Mouse (Mus musculus) gastrocnemius, postnatal 14 days (tissue): ENCODE results near the gene Arid5b. TPM values are rescaled to one million over a fixed set of nuclear protein-coding genes. Genes with fewer than 3 reads are reported as not detected.

Experiments used
- DNase-seq: peaks from one replicate; pipeline ENCODE4 v3.0.0; 2021; ENCODE audit warnings: mixed read lengths
- intact Hi-C: fragments of 180-260 bp; cut with DNase I; formaldehyde crosslinking; loops from one replicate; pipeline ENCODE4 v1.15.1; 2025; ENCODE audit warnings: low total_unique reads
- total RNA-seq, 2 experiments: library from RNA; stranded (reverse); gene quantifications; 2 replicates each; pipeline ENCODE4 v1.2.3; 2021

Arid5b gene
- total RNA-seq, 2 experiments from 2014 or later, result 16.9 to 21.5 TPM

DNA sequence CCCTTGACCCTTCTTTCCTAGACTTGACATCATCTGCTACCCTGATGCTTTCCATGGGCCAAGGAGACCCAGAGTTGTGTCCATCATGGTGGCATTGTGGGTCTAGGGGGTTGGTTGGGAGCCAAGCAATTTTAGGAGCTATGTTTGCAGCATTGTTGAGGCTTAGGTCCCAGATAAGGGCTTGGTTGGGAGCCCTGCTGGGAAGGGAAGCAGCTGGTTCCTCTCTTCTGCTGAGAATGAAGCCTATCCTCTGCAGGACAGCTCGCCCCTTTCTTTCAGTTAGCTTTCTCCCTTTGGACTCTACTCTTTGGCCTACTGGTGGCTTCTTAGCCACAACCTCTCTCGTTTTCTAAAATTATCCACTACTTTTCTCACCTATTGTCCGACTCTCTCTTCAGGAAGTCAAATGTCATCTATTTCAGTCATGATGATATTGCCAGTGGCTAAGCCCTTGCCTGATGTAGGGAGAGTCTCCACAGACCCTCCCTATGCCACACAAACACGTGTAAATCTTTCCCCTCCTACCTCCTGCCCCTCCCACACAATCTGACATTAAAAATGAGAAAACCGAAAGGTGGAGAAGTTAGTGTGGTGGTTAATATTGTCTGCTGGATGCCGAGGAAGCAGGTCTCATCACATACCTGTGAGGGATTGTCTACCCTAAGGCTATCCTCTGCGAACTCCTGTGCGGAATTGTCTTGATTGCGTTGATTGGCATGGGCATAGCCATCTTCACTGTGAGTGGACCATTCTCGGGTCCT, 198.4 kb downstream of the Arid5b start:
- no peak for DNase-seq
- intact Hi-C loops, result no loop called here

DNA sequence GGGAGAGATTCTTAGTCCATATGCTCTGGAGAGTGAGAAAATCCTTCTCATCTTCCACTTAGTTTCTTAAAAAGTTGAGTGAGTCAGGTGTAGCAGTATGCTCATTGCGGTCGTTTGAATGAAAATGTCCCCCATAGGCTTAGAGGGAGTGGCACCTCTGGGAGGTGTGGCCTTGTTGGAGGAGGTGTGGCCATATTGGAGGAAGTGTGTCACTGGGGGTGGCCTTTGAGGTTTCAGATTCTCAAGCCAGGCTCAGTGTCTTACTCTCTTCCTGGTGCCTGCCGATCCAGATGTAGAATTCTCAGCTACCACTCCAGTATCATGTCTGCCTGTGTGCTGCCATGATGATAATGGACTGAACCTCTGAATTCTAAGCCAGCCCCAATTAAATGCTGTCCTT, 199.8 kb downstream of the Arid5b start:
- intact Hi-C loops, result no loop called here
- no peak for DNase-seq

DNA sequence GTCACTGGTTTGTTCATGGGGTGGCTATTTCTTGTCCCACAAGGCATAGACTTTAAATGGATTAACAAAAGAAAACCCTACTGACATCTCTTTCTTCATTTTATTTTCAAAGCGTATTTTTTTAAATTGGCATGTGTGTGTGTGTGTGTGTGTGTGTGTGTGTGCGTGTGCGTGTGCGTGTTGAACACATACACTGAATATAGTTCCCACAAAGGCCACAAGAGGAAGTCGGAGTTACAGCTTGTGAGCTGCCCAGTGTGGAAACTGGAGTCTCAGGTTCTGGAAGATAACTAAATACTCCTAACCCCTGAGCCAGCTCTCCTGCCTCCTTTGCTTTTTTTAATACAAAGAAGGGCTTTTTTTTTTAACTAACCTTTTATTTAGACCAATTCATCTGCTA, 203.4 kb downstream of the Arid5b start:
- intact Hi-C loops, result no loop called here
- no peak for DNase-seq

DNA sequence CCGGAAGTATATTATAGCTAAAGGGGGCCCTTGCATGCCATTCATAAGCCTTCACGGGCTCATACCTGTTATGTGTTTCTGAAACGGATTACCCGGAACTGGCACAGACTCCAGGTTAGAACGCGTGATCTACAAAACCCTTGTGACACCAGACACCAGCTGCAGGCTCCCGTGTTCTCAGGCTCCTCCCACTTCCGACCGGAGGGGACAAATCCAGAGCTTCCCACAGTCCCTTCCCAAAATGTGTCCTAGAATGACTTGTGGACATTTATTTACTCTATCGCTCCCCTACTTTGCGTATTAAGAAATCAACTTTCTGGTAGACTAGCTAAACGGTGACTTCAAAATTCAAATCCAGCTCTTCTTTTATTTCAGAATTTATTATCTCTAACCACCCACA, 204.2 kb downstream of the Arid5b start:
- DNase-seq, result no peak
- intact Hi-C loops, result no loop called here

DNA sequence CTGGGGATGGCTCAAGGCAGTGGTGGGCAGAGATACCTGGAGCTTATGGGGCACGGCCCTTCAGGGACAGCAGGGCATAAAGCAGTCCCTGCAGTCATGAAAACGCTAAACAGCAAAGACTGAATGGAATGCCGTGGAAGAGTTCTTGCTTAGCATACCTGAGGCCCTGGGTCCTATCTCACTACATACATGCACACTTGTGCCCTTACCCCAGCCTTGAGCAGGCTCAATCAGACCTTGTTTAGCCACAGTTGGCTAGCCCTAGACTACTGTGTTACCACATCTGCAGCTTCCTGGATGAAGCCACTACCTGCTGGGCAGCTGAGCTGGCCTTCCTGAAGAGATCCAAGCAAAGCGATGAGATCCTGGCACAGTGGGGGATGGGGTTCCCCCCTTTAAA, 205.9 kb downstream of the Arid5b start:
- no peak for DNase-seq
- intact Hi-C loops, result no loop called here

DNA sequence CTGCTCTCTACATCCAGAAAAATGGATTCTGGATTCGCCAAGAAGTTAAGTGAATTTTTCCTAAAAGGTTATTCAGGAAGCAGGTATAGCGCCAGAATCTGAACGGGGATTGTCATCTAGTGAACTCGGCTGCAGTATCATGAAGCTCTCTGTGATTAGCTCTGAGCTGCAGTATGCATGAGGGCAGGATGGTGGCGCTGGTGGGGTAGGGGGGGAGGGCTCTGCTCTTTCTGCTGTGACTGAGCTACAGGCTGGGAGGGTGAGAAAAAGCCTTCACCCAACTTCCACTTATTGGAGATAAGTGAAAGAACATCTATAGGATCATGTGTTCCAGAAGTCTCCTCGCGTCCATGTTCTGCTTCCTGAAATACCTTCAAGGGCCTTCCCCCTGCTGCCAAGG, 207.5 kb downstream of the Arid5b start:
- intact Hi-C loops, result no loop called here
- no peak for DNase-seq

DNA sequence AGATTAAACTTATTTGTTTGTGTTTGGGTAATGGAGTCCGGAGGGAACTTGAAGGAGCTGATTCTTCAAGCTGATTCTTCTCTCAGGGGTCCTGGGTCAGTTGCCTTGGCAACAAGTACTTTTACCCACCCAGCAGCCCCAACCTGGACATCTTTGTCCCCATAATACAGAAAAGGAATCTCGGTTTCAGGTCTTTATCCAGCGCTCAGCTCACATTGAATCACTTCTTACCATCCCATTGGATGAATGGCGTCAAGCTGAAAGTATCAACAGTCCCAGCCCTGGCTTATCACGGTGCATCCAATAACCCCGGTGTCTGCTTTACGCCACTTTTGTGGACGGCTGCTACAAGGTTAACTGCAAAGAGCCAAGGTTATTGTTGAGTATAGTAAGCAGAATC, 210.1 kb downstream of the Arid5b start:
- no peak for DNase-seq
- intact Hi-C loops, result no loop called here

DNA sequence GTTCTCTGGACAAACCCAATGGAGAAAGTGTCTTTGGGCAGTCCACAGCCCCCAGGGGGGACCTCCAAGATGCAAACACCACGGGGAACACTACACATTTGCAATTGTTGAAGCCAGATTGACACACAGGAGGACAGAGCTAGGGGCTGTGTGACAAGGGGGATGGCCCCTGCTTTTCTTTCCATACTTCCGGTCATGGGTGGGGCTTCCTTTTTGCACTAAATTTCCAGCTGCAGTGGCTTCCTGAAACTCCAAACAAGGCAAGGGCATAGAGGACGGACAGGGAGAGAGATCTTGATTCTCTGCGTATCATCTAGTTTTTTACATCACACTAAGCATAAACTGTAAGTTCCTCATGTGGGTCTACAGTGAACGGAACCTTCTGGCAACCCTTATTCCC, 210.6 kb downstream of the Arid5b start:
- no peak for DNase-seq
- intact Hi-C loops, result no loop called here

DNA sequence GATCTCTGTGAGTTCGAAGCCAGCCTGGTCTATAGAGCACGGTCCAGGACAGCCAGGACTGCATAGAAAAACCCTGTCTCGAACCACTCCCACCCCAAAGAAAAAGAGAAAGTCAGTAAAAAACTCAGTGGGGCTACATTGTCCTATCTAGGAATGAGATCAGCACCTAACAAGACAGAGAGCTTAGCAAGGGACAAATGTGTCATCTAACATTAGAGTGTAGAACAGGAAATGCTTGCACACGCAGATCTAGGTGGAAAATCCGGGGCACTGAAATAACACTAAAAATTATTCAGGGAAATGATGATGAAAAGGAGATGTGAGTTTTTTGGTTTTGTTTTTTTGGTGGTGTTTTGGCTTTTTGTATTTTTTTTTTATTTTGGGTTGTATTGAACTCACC, 212.4 kb downstream of the Arid5b start:
- DNase-seq, result no peak
- intact Hi-C loops, result no loop called here

DNA sequence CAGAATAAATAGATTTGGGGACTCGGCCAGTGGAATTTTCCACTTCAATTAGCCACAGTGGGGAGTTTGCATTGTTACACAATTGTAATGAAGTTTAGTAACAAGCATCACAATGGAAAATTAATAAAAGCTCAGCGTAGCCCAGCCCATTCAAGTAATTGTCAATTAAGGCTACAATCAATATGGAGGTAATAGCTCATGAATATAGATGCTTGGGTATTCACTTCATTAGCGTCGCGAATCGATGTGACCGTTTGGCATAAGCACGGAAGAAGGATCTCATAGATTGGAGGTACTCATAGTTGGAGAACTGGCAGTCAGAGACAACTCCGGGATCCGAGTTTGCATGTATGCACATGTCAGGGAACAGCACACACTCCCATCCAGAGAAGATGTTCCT, 214.0 kb downstream of the Arid5b start:
- DNase-seq, result no peak
- intact Hi-C loops, result no loop called here

DNA sequence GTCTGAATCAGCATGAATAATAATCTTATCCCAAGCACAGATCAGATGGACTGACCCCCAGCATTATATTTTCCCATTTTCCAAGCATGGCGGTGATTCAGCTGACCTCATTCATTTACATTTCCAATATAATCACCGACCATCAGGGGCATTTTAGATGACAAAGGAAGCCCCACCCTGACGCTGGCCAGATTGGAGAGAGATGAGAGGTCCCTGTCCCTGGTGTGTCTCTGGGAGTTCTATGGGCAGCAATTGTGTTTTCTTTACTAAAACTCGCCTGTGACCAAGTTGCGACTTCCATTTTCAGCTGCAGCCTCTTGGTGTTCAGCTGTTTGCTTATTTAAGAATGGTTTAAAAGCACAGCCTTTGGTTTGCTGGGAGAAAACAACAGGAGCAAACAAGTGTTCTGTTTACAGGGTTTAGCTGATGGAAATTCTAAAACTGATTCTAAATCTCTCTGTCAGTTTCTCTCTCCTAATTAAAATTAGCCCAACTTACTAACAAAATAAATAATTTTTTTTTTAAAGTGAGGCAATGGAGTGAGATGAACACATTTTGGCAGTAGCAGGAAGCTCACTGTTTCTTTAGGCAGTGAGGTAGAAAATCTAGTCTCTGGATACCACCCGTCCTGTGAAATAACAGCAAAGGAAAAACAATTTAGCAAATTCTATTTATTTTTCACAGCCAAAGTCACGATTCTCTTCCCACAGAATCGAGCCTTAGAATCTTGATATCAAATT, 214.6 kb downstream of the Arid5b start:
- DNase-seq, result no peak
- intact Hi-C loops, result no loop called here

DNA sequence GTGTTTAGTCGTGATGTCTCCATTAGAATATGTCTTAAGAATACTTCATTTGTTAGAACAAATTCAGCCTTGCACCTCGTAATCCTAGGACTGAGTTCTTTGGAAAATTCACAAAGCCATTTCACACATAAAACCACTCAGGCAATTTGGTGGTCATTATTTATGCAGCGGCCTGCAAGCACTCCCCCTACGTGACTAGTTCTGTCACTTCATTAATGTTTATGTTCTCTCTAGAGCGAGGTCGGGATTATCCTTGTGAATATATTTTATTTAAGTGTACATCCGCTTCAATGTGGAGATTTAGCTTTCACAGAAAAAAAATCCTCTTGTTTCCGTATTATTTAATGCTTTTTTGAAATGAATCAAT, 217.3 kb downstream of the Arid5b start:
- intact Hi-C loops, result no loop called here
- no peak for DNase-seq

DNA sequence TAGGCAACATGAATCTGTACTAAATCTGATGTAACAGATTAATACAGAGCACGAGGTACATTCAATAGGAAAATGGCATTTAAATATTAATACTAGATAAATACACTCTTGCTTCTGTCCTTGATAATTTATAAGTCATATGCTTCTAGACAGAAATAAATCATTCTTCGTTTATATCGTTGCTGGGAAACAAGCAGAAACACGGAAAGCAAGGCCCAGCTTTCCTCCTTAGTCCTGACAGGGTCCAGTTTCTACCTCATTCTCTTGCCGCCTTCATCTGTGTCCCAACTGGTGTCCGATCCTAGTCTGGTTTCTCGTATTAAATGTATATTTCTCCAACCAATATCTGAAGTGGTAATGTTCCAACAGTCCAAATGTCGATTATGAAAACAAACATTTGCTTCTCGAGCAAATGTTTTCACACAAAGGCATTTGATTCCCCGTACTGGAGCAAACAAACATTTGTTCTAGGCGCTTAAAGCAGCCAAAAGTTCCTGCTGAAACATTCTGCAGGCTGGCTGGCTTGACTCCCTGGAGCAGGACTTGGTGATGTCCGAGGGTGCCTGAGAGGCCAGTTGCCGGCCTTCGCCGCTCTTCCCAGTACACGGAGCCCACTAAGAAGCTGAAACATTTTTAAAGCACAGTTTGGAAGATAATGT, 217.8 kb downstream of the Arid5b start:
- intact Hi-C loops, result no loop called here
- peak; percentile 66 for DNase-seq

DNA sequence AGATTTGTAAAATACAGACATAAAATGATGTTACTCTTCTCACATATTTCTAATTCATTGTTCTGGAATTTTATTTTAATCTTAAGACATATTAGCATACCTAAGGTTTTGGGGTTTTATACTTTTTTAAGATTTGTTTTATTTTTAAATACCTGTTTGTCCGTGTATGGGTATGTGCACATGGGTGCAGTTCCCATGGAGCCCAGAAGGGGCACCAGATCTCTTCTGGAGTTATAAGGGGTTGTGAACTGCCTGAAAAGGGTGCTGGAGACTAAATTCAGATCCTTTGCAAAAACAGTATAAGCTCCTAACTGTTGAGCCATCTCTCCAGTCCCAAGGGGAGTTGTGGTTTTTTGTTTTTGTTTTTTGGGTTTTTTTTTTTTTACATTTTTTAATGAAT, 220.2 kb downstream of the Arid5b start:
- no peak for DNase-seq
- intact Hi-C loops, result no loop called here

DNA sequence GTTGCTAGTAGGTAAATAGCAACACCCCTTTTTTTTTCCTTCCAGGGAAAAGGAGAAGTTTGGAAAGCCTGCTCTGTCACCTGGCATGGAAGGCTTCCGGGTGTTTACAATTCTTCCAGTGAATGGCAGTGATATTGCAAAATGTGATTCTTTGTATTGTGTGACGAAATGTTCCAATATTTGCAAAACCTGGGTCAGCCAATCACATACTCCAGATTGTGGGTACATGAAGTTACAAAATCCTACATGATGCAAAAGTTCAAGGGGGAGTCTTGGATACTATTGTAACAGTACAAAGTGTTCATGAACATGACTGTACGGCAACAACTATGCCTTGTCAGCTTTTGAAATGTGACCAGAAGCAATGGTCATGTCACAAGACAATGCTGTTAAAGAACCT, 220.7 kb downstream of the Arid5b start:
- no peak for DNase-seq
- intact Hi-C loops, result no loop called here

DNA sequence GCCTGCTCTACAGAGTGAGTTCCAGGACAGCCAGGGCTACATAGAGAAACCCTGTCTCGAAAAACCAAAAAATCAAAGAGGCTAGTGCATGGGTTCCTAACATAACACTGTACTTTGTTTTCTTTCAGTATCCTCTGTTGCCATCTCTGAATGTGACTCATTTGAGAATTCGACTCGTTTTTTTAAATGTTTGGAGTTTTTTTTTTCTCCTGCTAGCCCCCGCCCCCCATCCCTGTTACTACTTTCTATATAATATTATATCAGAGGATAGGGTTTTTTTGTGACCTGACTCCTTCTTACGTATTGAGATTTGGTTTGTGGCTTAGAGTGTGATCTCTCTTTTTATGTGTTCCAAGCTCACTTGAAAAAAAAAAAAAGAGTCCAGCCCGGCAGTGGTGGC, 223.8 kb downstream of the Arid5b start:
- no peak for DNase-seq
- intact Hi-C loops, result no loop called here

DNA sequence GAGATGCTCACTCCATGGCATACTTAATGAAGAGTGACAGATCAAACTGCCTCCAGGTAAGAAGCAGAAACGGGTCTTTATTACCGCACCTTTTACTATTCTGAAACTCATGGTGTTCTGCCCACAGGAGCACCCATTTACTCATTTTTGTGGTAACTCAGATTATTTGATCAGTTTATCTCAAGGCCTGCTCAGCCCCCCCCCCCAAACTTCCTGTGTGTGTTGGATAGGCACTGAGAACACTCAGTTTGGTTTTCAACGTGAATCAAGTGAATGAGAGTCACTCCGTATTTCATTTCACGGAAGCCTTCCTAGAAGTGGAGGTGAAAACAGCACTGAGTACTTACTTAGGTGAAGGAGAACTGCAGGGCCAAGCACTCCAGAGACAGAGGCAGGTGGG, 224.4 kb downstream of the Arid5b start:
- intact Hi-C loops, result no loop called here
- no peak for DNase-seq

DNA sequence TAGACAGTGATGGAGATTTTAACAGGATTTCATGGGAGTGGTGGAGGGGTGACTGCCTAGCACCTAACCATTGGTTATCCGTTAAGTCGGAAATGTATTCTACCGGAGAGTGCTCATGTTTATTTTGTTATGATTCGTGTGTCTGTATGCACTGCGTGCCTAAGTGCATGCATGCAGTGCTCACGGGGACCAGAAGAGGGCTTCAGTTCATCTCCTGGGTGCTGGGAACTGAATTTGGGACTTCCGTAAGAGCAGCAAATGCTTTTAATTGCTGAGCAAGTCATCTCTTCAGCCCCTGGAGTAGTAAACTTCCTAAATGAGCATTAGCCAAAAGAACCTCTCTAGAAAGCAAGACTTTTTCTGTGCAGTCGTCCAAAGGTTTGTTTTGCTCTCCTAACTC, 226.2 kb downstream of the Arid5b start:
- DNase-seq, result no peak
- intact Hi-C loops, result no loop called here

DNA sequence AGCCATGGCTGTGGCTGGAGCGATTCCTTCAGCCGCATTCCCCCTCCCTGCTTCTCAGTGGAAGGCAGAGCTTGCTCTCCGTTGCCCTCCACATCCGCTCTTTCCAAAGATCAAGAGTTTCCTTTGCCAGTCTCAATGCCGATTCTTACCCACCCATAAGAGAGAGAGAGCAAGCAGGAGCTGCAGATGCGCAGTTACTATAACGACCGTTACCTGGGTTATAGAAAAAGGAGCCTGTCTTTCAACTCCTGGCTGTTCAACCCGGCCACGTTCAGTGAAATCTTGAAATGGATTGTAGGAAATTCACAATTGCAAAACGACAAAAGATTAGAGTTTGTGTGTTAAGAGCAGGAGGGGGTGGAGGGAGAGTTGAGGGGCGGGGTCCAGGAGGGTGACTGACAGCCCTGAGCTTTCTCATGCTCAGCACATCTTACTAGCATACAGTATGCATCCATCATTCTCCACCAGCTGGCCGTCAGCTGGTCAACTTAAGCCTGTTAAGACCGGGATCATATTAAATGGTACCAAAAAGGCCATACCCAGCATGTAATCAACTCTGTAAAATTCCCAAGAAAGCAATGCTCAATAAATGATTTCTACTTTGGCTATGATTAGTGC, 227.1 kb downstream of the Arid5b start:
- no peak for DNase-seq
- intact Hi-C loops, result no loop called here

DNA sequence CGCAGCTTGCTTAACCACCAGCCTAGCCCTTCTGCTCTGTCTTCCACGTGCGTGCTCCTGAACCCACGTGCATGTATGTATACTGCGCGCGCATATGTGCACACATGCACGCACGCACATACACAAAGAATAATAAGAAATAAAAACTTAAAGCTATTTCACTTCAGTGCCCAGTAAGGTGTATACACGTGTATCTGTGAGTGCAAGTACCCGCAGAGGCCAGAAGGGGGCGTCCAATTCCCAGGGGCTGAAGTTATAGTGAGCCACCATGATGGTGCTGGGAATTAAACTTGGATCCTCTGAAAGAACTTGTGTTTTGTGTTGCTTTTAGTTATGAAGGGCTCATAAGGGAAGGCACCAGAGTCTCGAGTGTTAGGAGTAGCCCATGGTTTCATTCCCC, 227.7 kb downstream of the Arid5b start:
- intact Hi-C loops, result no loop called here
- no peak for DNase-seq
